Mouse (Mus musculus) liver, embryonic 12.5 days (tissue): Measurements from ENCODE around the gene Palm3. TPM values are rescaled to one million over a fixed set of nuclear protein-coding genes. Genes with fewer than 3 reads are reported as not detected.

Source experiments
- ATAC-seq: fragments of 200-750 bp; cut with Nextera tagmentation; 2 replicates; pipeline ENCODE4 v1.8.0; 2017; ENCODE audit warnings: moderate number of reproducible peaks, mild to moderate bottlenecking, moderate library complexity
- H3K27ac ChIP-seq: fragments of 300-500 bp; sonication (generic); 2 replicates; pipeline ENCODE4 v1.5.1; 2016; ENCODE audit warnings: mild to moderate bottlenecking
- H3K27me3 ChIP-seq: fragments of 300-500 bp; sonication (generic); replicated peaks from 2 replicates; pipeline ENCODE4 v1.6.1; 2016; ENCODE audit warnings: mild to moderate bottlenecking, moderate library complexity
- H3K36me3 ChIP-seq: fragments of 300-500 bp; sonication (generic); 2 replicates; pipeline ENCODE4 v1.6.1; 2016; ENCODE audit warnings: mild to moderate bottlenecking, moderate library complexity
- H3K4me1 ChIP-seq: fragments of 300-500 bp; sonication (generic); 2 replicates; pipeline ENCODE4 v1.6.1; 2016
- H3K4me2 ChIP-seq: fragments of 300-500 bp; sonication (generic); 2 replicates; pipeline ENCODE4 v1.6.1; 2016; ENCODE audit warnings: mild to moderate bottlenecking, moderate library complexity
- H3K4me3 ChIP-seq: fragments of 300-500 bp; sonication (generic); 2 replicates; pipeline ENCODE4 v1.5.1; 2016; ENCODE audit warnings: mild to moderate bottlenecking, moderate library complexity
- H3K9ac ChIP-seq: fragments of 300-500 bp; sonication (generic); 2 replicates; pipeline ENCODE4 v1.6.1; 2016; ENCODE audit warnings: mild to moderate bottlenecking, moderate library complexity
- H3K9me3 ChIP-seq: fragments of 300-500 bp; sonication (generic); replicated peaks from 2 replicates; pipeline ENCODE4 v1.6.1; 2016; ENCODE audit warnings: mild to moderate bottlenecking, moderate library complexity
- WGBS: fragments of 180-500 bp; shearing (Covaris S2); methylation state at CpG from one replicate; pipeline ENCODE4 v1.1.7; 2016; ENCODE audit not compliant: insufficient replicate concordance; 5-methylcytosine and 5-hydroxymethylcytosine counted together
- polyA plus RNA-seq: library from polyadenylated mRNA; unstranded; fragments of >200 nt; fragmentation: Nextera tagmentation; extraction: Ambion mirVana; gene quantifications from 2 replicates; pipeline ENCODE4 v1.2.1, GENCODE M21; 2016

The Palm3 gene
- polyA plus RNA-seq, 1 experiment from 2014 or later, result 0.66 TPM

GRCm38 (mm10) chr8:84038015-84038414 is 16.7 kb downstream of the Palm3 start:
- WGBS, result 58% methylated on average over 5 of the region's 5 CpGs
- no peak for ATAC-seq
- Histone ChIP-seq H3K9ac (no peak overlapping the region), H3K4me2 (no peak overlapping the region), H3K4me3 (no peak overlapping the region), H3K36me3 (no peaks in the 10 kb centered on the region), H3K4me1 (peaks cover 9% of the 10 kb centered on the region), H3K9me3 (no peaks in the 10 kb centered on the region), H3K27me3 (peaks cover 71% of the 10 kb centered on the region), H3K27ac (no peak overlapping the region)

GRCm38 (mm10) chr8:84039050-84039449 is 17.8 kb downstream of the Palm3 start:
- WGBS, result 7% methylated on average over 5 of the region's 5 CpGs
- Histone ChIP-seq H3K4me2 (no peak overlapping the region), H3K4me3 (no peak overlapping the region), H3K27me3 (peaks cover 72% of the 10 kb centered on the region), H3K27ac (no peak overlapping the region), H3K9ac (no peak overlapping the region), H3K9me3 (no peaks in the 10 kb centered on the region), H3K4me1 (peaks cover 9% of the 10 kb centered on the region), H3K36me3 (no peaks in the 10 kb centered on the region)
- ATAC-seq, result no peak

GRCm38 (mm10) chr8:84042066-84042947 is 21.0 kb downstream of the Palm3 start, which contains the start of gene Il27ra:
Il27ra (minus strand) TSS chr8:84042589.
- Histone ChIP-seq H3K4me1 (peaks cover 16% of the 10 kb centered on the region), H3K4me2 (peak within 1 kb of the TSS; percentile 63), H3K36me3 (no peaks in the 10 kb centered on the region), H3K9me3 (no peaks in the 10 kb centered on the region), H3K4me3 (peak within 1 kb of the TSS; percentile 42), H3K27me3 (peaks cover 87% of the 10 kb centered on the region), H3K27ac (no peak within 1 kb of the TSS), H3K9ac (peak within 1 kb of the TSS; percentile 30; the same call in 1 of the 2 replicates)
- 3% methylated on average over 40 of the region's 40 CpGs for WGBS
- peak; percentile 46; the same call in 1 of the 2 replicates for ATAC-seq

- no peak for ATAC-seq
- peaks cover 16% of the 10 kb centered on the region for H3K4me1 ChIP-seq
Measured at GRCm38 (mm10) chr8:84042948-84043342, 21.7 kb downstream of the Palm3 start.

GRCm38 (mm10) chr8:84044103-84044502 is 22.8 kb downstream of the Palm3 start:
- Histone ChIP-seq H3K4me2 (no peak overlapping the region; the same call in 1 of the 2 replicates), H3K27me3 (peaks cover 93% of the 10 kb centered on the region), H3K9me3 (no peaks in the 10 kb centered on the region), H3K27ac (no peak overlapping the region), H3K36me3 (no peaks in the 10 kb centered on the region), H3K4me1 (peaks cover 16% of the 10 kb centered on the region), H3K9ac (no peak overlapping the region), H3K4me3 (no peak overlapping the region)
- no peak for ATAC-seq
- WGBS, result 7% methylated on average over 7 of the region's 7 CpGs

More at GRCm38 (mm10) chr8:84042948-84043342, 21.7 kb downstream of the Palm3 start:
- peak overlapping the region; percentile 63 for H3K4me2 ChIP-seq
- H3K9me3 ChIP-seq, result no peaks in the 10 kb centered on the region
- H3K9ac ChIP-seq, result no peak overlapping the region
- WGBS, result 29% methylated on average over 12 of the region's 12 CpGs
- H3K4me3 ChIP-seq, result peak overlapping the region; percentile 42
- peaks cover 92% of the 10 kb centered on the region for H3K27me3 ChIP-seq
- no peaks in the 10 kb centered on the region for H3K36me3 ChIP-seq
- no peak overlapping the region for H3K27ac ChIP-seq

- Histone ChIP-seq H3K27ac (no peak within 1 kb of the TSS), H3K9ac (no peak within 1 kb of the TSS), H3K36me3 (no peaks in the 10 kb centered on the region), H3K9me3 (no peaks in the 10 kb centered on the region), H3K4me2 (peak within 1 kb of the TSS; percentile 28), H3K27me3 (peaks cover 86% of the 10 kb centered on the region), H3K4me3 (no peak within 1 kb of the TSS), H3K4me1 (peaks cover 16% of the 10 kb centered on the region)
- no peak for ATAC-seq
- WGBS, result 9% methylated on average over 9 of the region's 9 CpGs
Measured at GRCm38 (mm10) chr8:84044900-84045299, 23.6 kb downstream of the Palm3 start, which contains the start of gene Rln3. Rln3 (minus strand) TSS chr8:84045000.

GRCm38 (mm10) chr8:84046505-84046904 is 25.2 kb downstream of the Palm3 start:
- 57% methylated on average over 3 of the region's 3 CpGs for WGBS
- Histone ChIP-seq H3K4me3 (no peak overlapping the region), H3K27me3 (peaks cover 82% of the 10 kb centered on the region)

GRCm38 (mm10) chr8:84048171-84048570 is 26.9 kb downstream of the Palm3 start:
- peaks cover 7% of the 10 kb centered on the region; the same call in 1 of the 2 replicates for H3K4me1 ChIP-seq
- H3K9me3 ChIP-seq, result no peaks in the 10 kb centered on the region
- no peaks in the 10 kb centered on the region for H3K36me3 ChIP-seq
- 61% methylated on average over 5 of the region's 5 CpGs for WGBS
- no peak overlapping the region for H3K4me3 ChIP-seq
- no peak overlapping the region for H3K9ac ChIP-seq
- peaks cover 69% of the 10 kb centered on the region for H3K27me3 ChIP-seq
- H3K27ac ChIP-seq, result no peak overlapping the region
- no peak overlapping the region for H3K4me2 ChIP-seq
- ATAC-seq, result no peak

More at GRCm38 (mm10) chr8:84046505-84046904, 25.2 kb downstream of the Palm3 start:
- H3K9ac ChIP-seq, result no peak overlapping the region
- no peaks in the 10 kb centered on the region for H3K9me3 ChIP-seq
- no peak overlapping the region for H3K27ac ChIP-seq
- ATAC-seq, result no peak
- H3K36me3 ChIP-seq, result no peaks in the 10 kb centered on the region
- no peak overlapping the region for H3K4me2 ChIP-seq
- peaks cover 16% of the 10 kb centered on the region for H3K4me1 ChIP-seq

- 60% methylated on average over 3 of the region's 3 CpGs for WGBS
- no peaks in the 10 kb centered on the region; the same call in 1 of the 2 replicates for H3K4me1 ChIP-seq
- H3K4me3 ChIP-seq, result no peak overlapping the region
- H3K9ac ChIP-seq, result no peak overlapping the region
- no peak overlapping the region for H3K27ac ChIP-seq
- no peak overlapping the region for H3K4me2 ChIP-seq
- H3K27me3 ChIP-seq, result peaks cover 34% of the 10 kb centered on the region
- no peaks in the 10 kb centered on the region for H3K36me3 ChIP-seq
- 0 out of 2 replicates have a peak, but pooled peaks have one; percentile 35 for ATAC-seq
- no peaks in the 10 kb centered on the region for H3K9me3 ChIP-seq
Measured at GRCm38 (mm10) chr8:84052746-84053145, 31.5 kb downstream of the Palm3 start.

- WGBS, result 75% methylated on average over 5 of the region's 5 CpGs
- H3K27me3 ChIP-seq, result peaks cover 33% of the 10 kb centered on the region
- no peak overlapping the region for H3K27ac ChIP-seq
- no peak overlapping the region for H3K4me3 ChIP-seq
- H3K4me2 ChIP-seq, result no peak overlapping the region
- no peaks in the 10 kb centered on the region for H3K36me3 ChIP-seq
- ATAC-seq, result no peak
- no peaks in the 10 kb centered on the region; the same call in 1 of the 2 replicates for H3K4me1 ChIP-seq
- H3K9me3 ChIP-seq, result no peaks in the 10 kb centered on the region
- no peak overlapping the region for H3K9ac ChIP-seq
Measured at GRCm38 (mm10) chr8:84053229-84053628, 32.0 kb downstream of the Palm3 start.

GRCm38 (mm10) chr8:84057827-84058226 is 36.6 kb downstream of the Palm3 start:
- Histone ChIP-seq H3K4me3 (no peak overlapping the region), H3K27me3 (peaks cover 9% of the 10 kb centered on the region; the same call in 1 of the 2 replicates), H3K4me2 (no peak overlapping the region), H3K9me3 (no peaks in the 10 kb centered on the region), H3K27ac (no peak overlapping the region), H3K36me3 (no peaks in the 10 kb centered on the region), H3K4me1 (peaks cover 8% of the 10 kb centered on the region), H3K9ac (no peak overlapping the region)
- WGBS, result 66% methylated on average over 1 of the region's 1 CpGs
- ATAC-seq, result no peak

- WGBS, result 81% methylated on average over 2 of the region's 2 CpGs
- H3K4me3 ChIP-seq, result no peak overlapping the region
Measured at GRCm38 (mm10) chr8:84059226-84059625, 38.0 kb downstream of the Palm3 start.

More at GRCm38 (mm10) chr8:84059226-84059625, 38.0 kb downstream of the Palm3 start:
- Histone ChIP-seq H3K4me2 (no peak overlapping the region), H3K9me3 (no peaks in the 10 kb centered on the region), H3K27me3 (peaks cover 9% of the 10 kb centered on the region; the same call in 1 of the 2 replicates), H3K36me3 (no peaks in the 10 kb centered on the region), H3K9ac (no peak overlapping the region), H3K27ac (no peak overlapping the region), H3K4me1 (peaks cover 16% of the 10 kb centered on the region)
- no peak for ATAC-seq
